Mouse (Mus musculus) large intestine, adult 2 months (tissue): Measurements from ENCODE around the gene Cd8a. TPM values are rescaled to one million over a fixed set of nuclear protein-coding genes. Genes with fewer than 3 reads are reported as not detected.

Experiments
- DNase-seq: peaks from one replicate; pipeline ENCODE4 v3.0.0-alpha.2; 2012; ENCODE audit warnings: low read depth, low spot score
- WGBS: fragments of 180-500 bp; shearing (Covaris S2); methylation state at CpG from one replicate; pipeline ENCODE4 v1.1.7; 2018; 5-methylcytosine and 5-hydroxymethylcytosine counted together
- polyA plus RNA-seq: library from polyadenylated mRNA; depleted of rRNA; stranded (reverse); fragments of >200 nt; gene quantifications from 2 replicates; pipeline ENCODE4 v1.2.3, GENCODE M21; 2012; rRNA removed

The Cd8a gene
- polyA plus RNA-seq, 1 experiment = 6.7 TPM

DNA sequence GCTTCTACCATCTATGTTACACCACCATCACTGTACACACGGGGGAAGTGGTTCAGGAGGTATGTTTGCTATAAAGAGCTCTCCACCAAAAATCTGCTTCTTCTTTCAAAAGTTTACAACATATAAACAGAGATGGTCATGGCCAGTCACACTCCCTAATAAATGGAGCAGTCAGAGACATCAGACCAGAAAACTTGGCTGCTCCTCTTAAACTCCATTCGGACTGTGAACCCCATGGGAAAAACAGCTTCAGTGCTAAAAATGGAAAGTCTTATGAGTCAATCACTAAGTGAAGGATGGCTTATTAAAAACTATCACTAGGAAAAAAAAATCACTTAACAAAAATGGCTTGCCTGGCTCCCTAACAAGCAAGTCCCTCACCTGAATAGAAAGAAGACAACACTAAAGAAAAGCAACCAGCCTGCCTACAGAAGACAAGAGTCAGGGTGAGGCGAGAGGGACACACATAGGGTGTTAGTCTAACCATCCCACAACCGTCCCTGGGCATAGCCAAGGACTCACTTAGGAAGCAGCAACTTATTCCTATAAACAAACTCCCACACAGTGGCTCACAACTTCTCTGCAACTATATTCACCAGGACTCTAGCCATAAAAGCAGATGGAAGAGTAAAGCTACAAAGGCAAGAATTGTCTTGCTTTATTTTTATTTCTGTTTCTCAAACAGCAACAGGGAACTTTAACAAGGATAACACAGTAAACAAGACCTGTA is 54.9 kb downstream of the Cd8a start:
- no peak for DNase-seq
- 67% methylated on average over 4 of the region's 4 CpGs for WGBS

Other genes with a start within 250 kb of the Cd8a start
- gene Thnsl2, start 229.0 kb upstream of the Cd8a start, polyA plus RNA-seq = 18.5 and 25.5 TPM in 2 replicates
- 6.8 and 140 TPM in 2 replicates for gene Fabp1, start 173.6 kb upstream of the Cd8a start, polyA plus RNA-seq
- gene Krcc1, start 101.8 kb upstream of the Cd8a start, polyA plus RNA-seq = 11.1 and 13.1 TPM in 2 replicates
- 0.05 and 0.17 TPM in 2 replicates for gene Smyd1, start 51.2 kb upstream of the Cd8a start, polyA plus RNA-seq
- gene Cd8b1, start 50.6 kb upstream of the Cd8a start, polyA plus RNA-seq = 2.7 and 3.5 TPM in 2 replicates
- gene Rmnd5a, start 67.2 kb downstream of the Cd8a start, polyA plus RNA-seq = 18.2 and 20.0 TPM in 2 replicates
- gene Rnf103, start 120.5 kb downstream of the Cd8a start, polyA plus RNA-seq = 10.8 and 19.1 TPM in 2 replicates
- gene Chmp3, start 170.4 kb downstream of the Cd8a start, polyA plus RNA-seq = 41.6 and 41.7 TPM in 2 replicates